Mouse (Mus musculus) left cerebral cortex, adult 18-20 months (tissue): ENCODE measurements around the gene Uchl1. TPM values are rescaled to one million over a fixed set of nuclear protein-coding genes. Genes with fewer than 3 reads are reported as not detected.

Experiments
- DNase-seq, 2 experiments: peaks; one replicate each; pipeline ENCODE4 v3.0.0; 2021 to 2022; ENCODE audit warnings: low spot score in 2 of 2, mixed read lengths in 1 of 2
- long read RNA-seq, 2 experiments: library from polyadenylated mRNA; stranded (forward); transcript quantifications; one replicate each; pipeline ENCODE4 v2.0.0; 2021
- total RNA-seq, 2 experiments: library from RNA; stranded (reverse); gene quantifications; 2 replicates each; pipeline ENCODE4 v1.2.3; 2021

Uchl1 gene
- total RNA-seq, result 100 to 1,000 TPM; 871 to 967 TPM
- long read RNA-seq, experiment 1, transcript Uchl1-202 (7 exons, 980 nt), result major isoform, 41 of 380 reads
- long read RNA-seq, experiment 1, partial matches to known transcripts, result 29 of 380 reads
- long read RNA-seq, experiment 1, other reads (novel, unspliced or antisense), result 310 of 380 reads
- long read RNA-seq, experiment 2, transcript Uchl1-202 (7 exons, 980 nt), result major isoform, 30 of 395 reads
- long read RNA-seq, experiment 2, partial matches to known transcripts, result 12 of 395 reads
- long read RNA-seq, experiment 2, other reads (novel, unspliced or antisense), result 353 of 395 reads

DNA sequence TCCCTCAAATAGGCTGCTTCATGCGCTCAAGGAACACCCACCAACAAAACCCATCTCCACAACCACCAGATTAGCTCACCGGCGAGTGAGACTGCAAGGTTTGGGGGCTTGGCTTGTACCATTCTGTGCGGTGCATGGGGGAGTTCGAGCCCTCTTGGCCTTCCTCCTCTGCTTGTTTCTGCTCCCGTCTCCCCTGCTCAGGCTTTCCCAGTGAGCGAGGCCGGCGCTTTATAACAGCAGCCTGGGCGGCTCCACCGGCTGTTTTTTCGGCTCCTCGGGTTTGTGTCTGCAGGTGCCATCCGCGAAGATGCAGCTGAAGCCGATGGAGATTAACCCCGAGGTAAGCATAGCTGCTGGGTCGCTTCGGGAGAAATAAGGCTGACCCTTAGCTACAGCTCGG lies at the start of gene Uchl1:
Gene Uchl1 (plus strand): TSS at position 109 of the 400 bp plus-strand sequence.
- DNase-seq, result peak; percentile 93 to 95

DNA sequence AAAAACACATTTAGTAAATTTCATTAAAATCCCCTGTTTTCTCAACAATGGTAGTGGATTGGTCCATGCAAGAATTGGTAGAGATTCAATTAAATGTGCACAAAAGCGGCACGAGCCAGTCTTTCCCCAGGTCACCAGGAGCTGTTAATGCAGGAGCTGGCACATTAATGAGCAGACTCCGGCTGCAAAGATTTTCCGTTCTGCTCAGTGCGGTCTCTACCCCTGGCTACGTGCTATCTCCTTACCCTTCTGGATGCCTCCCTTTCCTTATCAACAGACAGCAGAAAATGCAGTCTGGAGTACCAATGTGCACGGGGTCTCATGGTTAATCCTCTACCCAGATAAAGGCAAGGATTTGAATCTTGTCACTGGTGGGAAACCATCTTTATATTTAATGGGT lies 48.1 kb upstream of the Uchl1 start:
- DNase-seq, result no peak

DNA sequence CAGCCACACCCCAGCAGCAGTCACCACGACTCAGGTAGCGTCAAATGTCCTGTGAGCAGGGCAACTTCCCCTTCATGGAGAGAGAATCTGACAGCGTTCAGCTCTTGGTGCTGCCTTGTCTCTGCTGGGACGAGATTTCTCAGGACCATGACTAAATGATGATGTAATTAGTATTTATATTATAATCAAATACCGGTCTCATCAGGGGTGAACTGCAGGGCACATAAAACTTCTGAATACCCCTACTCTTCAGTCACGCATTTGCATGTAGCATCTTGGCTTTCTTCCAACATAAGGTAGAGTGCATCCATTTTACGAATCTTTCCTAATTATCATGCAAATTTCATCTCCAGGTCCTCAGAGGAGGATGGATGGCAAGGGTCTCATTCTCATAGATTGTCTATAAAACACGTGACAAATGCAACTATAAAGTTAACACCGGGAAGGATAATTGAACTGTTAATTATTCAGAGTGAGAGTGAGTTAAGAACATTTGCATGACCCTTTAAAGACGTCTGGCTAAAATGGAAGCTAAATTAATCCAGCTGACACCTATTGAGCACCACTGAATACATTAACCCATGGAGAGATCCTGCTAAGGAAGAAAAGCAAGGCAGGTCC lies 40.3 kb upstream of the Uchl1 start:
- no peak for DNase-seq

DNA sequence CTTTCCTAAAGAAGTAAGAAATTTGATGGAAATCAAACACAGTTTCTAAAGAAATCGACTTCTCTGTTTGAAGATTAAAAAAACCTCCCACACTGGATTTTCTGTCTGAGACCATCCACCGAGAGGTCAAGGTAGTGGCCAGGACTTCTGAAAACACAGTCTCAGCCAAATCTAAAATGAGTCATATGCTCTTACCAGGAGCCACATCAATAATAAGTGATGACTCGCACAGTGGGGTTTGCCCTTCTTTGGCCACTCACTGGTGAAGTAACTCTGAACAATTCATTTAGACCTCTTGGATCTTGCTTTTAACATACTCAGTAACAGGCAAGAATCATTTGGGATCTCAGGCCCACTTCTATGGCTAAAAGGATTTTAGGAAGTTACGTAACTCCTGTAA lies 33.7 kb upstream of the Uchl1 start:
- no peak for DNase-seq

DNA sequence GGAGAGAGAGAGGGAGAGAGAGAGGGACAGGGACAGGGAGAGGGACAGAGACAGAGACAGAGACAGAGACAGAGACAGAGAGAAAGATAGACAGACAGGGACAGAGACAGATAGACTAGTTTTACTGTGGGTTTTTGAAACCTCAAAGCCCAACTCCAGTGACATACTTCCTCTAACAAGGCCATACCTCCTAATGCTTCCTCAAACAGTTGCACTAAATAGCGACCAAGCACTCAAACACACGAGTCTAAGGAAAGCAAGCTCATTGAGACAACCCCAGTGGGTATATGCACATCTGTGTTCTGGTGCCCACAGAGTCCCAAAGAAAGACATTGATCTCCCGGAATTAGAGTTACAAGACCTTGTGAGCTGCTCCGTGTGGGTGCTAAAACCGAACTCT lies 32.6 kb upstream of the Uchl1 start:
- DNase-seq, result no peak

DNA sequence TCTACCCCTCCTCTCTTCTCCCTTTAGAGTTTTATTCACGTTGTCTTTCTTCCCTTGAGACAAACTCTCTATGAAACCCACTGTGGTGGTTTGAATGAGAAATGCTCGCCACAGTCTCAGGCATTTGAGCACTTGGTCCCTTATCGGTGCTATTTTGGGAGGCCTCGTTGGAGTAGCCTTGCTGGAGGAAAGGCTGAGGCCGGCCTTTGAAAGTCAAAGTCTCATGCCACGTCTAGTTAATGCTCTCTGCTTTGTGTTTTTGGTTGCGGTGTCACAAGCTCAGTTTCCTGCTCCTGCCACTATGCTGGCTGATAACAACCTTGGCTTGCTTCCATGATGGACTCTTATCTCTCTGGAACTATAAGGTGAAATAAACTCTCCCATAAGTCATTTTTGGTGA lies 28.4 kb upstream of the Uchl1 start:
- no peak for DNase-seq

DNA sequence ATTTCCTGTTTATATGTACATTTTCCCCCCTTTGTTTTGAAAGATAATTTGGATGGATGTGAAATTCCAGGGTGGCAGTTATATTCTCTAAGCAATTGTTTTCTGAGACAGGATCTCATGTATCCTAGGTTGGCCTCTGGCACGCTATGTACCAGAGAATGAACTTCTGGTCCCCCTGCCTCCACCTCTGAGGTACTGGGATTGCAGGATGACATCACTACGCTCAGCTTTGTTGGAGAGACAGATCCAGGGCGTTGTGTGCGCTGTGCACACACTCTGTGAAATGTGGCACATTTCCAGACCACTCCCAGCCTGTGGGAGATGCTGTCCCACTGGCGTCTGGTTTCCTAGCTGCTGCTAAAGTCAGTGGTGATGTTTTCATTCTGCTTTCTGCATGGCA lies 21.7 kb upstream of the Uchl1 start:
- no peak for DNase-seq

DNA sequence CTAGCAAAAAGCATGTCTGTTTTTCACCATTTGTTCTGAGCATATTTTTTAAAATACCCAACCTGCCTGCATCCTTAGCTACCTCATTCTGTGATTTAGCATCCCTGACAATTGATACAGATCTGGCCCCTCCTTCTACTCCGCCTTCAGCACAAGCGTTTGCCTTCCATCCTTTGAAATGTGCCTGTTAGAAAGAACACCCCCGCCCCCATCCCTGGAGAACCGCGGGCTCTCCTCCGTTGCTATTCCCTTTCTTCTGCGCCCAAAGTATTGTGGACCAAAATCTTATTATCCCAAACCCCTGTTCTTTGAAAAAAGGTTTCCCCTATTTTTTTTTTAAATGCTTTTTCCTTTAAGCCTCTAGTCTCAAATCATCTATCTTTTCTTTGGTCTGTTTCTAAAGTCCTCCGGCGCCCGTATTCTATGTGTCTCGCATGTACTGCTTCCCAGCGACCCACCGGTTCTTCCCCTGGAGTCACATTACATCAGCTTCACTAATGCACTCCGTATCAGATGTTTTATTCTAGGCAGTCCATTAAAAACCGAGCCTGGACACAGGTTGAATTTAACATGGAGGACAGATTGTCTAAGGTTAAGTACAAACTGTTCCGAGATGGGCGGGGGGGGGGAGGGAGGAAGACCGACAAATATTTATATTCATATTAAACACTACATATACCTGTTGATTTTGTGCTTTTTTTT lies 551 bp upstream of the Uchl1 start:
- peak; percentile 58 to 70 for DNase-seq

DNA sequence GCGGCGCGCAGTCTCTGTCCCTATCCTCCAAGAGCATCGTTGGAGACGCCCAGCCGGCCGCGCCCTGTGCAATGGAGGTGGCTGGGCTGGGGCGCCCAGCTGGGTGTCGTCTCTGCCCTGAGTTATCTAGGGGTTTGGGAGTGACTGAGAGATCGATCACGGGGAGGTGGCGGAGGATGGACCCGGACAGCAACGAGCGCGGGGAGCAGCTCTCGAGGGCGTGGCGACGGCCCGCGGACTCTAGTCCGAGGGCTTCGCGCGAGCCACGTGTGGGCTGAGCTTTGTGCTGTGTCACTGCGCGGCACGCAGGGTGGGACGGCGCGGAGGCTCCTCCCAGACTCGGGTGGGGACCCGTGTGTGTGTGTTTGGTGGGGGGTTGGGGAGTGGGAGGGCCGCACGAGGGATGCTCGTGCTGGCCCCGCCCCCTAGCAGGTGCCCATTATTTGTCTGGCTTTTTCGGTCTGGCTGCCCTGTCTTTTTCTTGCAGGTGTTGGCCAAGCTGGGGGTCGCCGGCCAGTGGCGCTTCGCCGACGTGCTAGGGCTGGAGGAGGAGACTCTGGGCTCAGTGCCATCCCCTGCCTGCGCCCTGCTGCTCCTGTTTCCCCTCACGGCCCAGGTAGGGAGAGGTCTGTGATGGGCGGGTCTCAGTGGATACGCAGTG lies 696 bp downstream of the Uchl1 start:
- peak; percentile 66 to 82 for DNase-seq

DNA sequence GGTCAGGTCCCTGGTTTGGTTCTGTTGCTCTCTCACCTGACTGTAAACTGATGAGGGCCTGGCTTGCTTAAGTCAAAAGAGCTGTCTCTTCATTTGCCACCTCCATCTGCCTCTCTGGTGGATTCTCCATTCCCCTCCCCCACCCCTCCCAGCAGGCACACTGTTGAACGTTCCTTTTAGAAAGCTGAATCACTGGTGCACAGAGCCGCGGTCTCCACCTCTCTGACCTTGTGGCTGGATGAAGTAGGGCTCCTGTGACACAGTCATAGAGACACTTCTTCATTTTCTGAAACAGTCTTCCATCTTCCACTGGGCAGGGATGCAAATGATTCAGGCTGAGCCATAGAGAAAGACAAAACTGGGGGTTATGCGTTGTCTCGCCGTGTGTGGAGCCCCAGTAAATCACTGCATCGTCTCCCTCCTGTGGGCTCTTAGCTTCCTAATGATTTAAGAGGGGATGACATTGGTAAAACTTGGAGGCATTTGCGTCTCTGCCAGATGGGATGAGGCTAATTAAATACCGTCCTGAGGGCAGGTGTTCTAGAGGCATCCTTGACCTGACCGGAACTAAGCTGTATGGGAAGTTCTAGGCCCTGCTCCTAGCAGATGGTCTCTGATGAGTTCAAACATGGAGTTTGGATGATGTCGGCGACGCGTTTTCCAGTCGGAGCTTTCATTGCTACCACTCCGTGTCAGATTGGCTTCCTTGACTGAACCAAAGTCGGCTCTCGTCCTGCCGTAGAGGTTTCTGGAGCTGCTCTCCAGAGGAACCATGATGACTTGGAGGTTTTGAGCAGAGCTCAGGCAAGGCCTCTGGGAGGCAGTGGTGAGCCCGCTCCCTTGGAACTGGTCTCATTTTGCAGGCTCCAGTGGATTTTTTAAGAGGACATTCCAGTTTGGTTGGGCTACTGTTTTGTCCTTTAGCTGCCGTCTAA lies 1.8 kb downstream of the Uchl1 start:
- DNase-seq, result peak; percentile 34 to 43

DNA sequence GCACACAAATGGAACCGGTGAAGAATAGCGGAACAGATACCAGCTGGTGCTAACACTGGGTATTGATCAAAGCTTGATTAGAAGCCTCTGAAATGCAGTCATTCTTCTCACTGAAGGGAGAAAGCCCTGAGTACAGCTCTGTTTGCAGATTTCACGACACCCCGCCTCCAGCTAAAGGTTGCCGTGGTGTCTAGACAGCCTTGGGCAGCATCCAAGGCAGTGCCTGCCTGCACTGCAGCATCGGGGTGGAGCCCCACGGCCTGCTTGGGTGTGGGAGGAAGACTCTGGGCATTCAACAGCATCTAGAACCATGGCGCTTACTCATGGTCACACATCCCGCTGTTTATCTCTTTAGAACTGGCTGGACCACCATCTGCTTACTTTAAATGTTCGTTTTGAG lies 3.3 kb downstream of the Uchl1 start:
- peak; percentile 70 to 81 for DNase-seq

DNA sequence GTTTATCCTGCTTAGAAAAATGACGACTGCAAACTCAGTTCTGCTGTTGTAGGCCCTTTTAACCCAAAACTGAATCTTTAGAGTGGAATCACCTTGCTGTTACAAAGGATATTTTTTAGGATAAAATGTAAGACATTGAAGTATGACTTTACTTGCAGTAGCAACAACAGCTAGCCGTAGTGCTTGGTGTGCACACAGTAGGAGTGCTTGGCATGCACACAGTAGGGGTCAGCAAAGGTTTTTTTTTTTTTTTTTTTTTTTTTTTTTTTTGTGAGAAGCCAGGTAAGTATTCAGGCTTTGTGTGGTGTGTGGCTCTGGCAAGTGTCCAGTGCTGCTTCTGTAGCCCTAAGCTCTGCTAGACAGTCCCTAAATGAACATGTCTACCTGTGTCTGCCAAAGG lies 10.0 kb downstream of the Uchl1 start:
- DNase-seq, result no peak

DNA sequence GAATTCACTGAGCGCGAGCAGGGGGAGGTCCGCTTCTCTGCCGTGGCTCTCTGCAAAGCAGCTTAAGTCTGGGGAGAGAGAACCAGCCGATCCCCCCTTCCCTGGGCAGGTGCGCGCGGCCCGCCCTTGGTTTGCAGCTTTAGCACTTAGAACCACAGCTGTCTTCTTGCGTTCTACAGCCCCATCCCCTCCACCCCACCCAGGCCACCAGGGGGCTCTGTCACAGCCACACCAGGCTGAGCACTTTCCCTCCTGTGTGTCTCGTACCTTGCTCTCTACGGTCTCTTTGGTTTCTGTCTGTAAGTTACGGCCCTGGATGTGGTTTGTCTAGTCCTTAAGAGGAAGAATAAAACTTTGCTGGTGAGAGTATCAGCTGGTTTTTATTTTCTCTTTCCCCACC lies 11.0 kb downstream of the Uchl1 start:
- DNase-seq, result no peak

DNA sequence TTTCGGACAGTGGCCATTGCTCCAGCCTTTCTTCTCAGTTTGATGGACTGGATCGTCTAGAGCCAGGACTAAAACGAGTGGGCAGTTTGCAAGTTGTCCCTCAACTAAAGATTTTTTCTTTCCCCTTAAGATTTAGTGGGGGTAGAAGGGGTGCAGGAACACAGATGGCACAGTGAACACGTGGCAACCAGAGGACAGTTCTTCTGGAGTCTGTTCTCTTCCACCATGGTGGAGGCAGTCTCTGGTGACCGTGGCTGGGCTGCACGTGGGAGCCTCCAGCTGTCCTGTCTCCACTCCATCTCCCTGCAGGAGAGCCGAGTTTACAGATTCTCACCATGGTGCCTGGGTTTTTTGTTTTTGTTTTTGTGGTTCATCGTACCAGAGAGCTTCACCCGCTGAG lies 11.8 kb downstream of the Uchl1 start:
- peak; percentile 38 to 61 for DNase-seq

DNA sequence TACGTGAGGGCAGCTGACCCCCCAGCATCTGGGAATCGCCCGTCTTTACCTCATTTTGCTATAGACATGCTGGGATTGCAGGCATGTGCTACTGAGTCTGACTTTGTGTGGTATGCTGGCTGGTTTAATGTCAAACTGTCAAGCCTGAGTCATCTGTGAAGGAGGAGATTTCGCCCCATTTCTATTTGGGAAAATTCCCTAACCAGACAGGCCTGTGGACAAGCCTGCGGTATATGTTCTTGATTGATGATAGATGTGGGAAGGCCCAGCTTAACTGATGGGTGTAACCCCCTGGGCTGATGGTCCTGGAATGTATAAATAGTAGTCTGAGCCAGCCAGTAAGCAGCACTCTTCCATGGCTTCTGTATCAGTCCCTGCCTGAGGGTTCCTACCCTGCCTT lies 12.4 kb downstream of the Uchl1 start:
- no peak for DNase-seq

DNA sequence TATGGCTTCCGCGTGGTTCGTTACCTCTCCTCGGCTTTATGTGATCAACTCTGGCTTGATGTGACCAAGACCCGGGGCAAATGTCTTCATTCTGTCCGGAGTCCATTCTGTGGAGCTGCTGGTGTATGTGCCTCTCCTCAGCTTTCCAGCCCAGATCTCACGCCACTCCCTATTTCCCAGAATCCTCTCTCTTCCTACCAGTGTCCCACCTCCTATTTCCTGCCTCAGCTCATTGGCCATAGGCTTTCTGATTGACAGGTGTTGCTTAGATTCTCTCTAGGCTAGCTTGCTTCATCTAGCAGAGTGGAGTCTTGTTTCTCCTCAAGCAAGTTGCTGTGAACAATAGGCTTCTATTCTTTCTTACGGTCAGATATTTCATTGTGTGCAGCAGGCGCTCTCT lies 13.9 kb downstream of the Uchl1 start:
- DNase-seq, result no peak

DNA sequence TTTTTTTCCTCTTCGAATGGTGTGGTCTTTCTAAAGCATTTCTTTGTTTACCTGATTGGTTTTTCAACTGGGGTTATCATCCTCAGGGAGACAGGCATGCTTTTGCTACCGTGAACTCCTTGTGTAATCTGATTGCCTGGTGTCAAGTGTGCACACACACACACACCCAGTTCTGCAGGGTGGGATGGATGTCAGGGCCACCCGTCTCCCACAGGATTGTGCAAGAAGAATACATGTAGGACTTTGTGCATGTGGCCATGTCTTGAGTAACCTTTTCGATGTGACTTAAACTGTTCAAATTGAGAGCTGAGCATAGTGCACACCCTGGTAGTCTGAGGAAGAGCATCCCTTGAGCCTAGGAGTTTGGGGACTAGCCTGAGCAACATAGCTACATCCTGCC lies 17.3 kb downstream of the Uchl1 start:
- no peak for DNase-seq

DNA sequence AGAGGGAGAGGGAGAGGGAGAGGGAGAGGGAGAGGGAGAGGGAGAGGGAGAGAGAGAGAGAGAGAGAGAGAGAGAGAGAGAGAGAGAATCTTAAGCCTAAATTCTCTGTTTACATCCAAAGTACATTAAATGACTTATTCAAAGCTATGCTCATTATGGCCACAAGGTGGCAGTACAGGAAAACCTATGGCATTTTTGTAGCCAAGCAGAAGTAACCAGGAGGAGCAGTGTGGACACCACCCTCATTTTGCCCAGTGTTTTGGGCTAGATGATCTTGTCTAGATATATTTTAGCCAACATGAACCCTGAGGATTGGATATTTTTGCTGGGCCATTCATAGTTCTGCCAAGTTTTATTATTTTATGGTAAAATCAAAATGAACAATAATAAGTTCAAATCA lies 21.2 kb downstream of the Uchl1 start:
- peak; percentile 53 to 75 for DNase-seq

DNA sequence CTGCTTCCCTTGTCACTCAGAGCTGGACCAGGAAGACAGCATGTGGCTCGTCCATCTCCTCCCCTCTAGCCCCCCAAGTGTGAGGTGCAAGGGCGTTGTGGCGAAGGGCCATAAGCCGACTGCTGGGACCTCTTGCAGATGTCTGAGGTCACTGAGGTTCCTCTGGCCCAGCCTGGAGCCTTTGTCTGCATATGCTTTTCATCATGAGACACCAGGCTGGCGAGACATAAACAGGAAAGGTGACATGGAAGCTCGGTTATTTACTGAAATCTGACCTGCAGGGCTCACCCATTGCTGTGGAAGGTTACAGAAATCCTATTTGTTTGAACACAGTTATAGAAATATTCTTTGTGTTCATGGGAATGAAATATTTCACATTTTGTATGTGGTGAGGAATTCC lies 24.0 kb downstream of the Uchl1 start:
- no peak for DNase-seq

DNA sequence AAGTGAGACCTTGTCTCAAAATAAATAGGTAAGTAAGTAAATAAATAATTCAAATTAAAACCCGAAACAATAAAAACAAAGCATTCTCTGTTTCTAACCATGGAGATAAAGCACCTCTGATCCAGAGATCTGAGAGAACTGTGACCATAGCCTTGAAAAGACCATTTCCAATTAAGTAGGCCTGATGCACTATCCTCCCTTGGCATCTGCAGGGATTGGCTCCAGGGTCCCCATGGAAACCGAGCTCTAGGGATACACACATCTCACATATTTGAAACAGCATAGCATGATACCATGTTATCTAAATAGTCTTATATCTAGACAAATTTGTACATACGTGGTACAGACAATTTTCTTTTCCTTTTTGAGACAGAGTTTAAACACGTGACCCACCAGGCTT lies 26.1 kb downstream of the Uchl1 start:
- DNase-seq, result no peak
